Mouse (Mus musculus): ENCODE measurements around the gene Cwc15. TPM values are rescaled to one million over a fixed set of nuclear protein-coding genes. Genes with fewer than 3 reads are reported as not detected.
A peak's percentile ranks its signal among the peaks of the same experiment; 100 is the strongest.

The Cwc15 gene
- polyA plus RNA-seq, 1 experiment, result 85.2 TPM

DNA sequence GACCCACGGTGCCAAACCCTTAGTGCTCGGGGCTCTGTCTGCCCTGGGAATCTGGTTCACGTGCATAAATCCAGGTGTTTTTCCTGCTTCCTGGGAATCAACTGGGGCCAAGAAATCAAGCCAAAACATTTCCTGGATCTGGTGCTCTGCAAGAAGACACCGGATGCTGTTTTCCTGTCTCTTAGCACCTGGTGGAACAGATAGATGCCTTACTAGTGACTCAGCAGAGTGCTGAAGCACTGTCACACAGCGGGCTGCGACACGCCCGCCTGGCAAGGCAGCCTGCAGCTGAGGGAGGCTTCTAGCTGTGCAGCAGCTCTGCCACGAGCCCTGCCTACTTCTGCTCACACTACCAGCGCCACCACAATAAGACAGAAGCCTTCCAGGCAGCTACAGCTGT, 59.0 kb downstream of the Cwc15 start:
- no peak overlapping the region for H3ac ChIP-seq (ENCODE audit: control insufficient read depth, insufficient read length, low read depth)
- peak; percentile 28 for TF ChIP-seq MYOD1 (IDR thresholded peaks at IDR 0.05; ENCODE audit: control insufficient read depth, insufficient read length, low read depth)
- TF ChIP-seq FOSL1 (IDR thresholded peaks at IDR 0.05; ENCODE audit: insufficient read depth, low read length, poor library complexity, severe bottlenecking), result no peak
- H3K36me3 ChIP-seq (ENCODE audit: control insufficient read depth, insufficient read depth), result peaks cover 17% of the 10 kb centered on the region
- H3K79me3 ChIP-seq (ENCODE audit: low read depth), result no peaks in the 10 kb centered on the region
- H3K79me2 ChIP-seq (ENCODE audit: control insufficient read depth, insufficient read depth), result no peaks in the 10 kb centered on the region
- no peak overlapping the region for H3K4me3 ChIP-seq (ENCODE audit: insufficient read depth, poor library complexity, severe bottlenecking)
- H3K27me3 ChIP-seq (ENCODE audit: control insufficient read depth, insufficient read depth, insufficient read length), result no peaks in the 10 kb centered on the region

DNA sequence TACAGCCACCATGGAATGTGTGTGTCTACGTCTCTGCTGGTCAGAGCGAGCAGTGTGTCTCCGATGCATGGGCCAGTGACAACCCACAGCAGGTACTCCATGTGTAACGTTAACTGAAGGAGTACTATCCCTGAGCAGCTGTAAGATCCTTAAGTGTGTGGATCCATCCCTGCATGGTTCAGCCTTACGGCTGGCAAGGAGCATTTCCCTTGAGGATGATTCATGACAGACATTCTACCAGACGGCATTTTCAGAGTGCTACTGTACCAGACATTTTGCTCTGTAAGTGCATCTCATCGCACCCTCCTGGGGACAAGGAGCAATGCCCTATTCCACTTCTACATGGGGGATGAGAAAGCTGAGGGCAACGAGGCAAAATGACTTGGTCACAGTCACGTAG, 59.6 kb downstream of the Cwc15 start:
- no peak for TF ChIP-seq MAX (IDR thresholded peaks at IDR 0.05)
- no peak for TF ChIP-seq MYOD1 (IDR thresholded peaks at IDR 0.05; ENCODE audit: control insufficient read depth, insufficient read length, low read depth)
- TF ChIP-seq MYOG (IDR thresholded peaks at IDR 0.05; ENCODE audit: control insufficient read depth, extremely low read depth, insufficient read length), result no peak
- TF ChIP-seq USF1 (IDR thresholded peaks at IDR 0.05; ENCODE audit: low read depth), result no peak
- TF ChIP-seq CEBPB (IDR thresholded peaks at IDR 0.05; ENCODE audit: low read depth), result no peak
- no peak for TF ChIP-seq CTCF (IDR thresholded peaks at IDR 0.05; ENCODE audit: control insufficient read depth, insufficient read depth, insufficient read length)
- no peak for TF ChIP-seq FOSL1 (IDR thresholded peaks at IDR 0.05; ENCODE audit: insufficient read depth, low read length, poor library complexity, severe bottlenecking)
- Histone ChIP-seq H3ac (ENCODE audit: control insufficient read depth, insufficient read length, low read depth) (no peak overlapping the region), H3K79me2 (ENCODE audit: control insufficient read depth, insufficient read depth) (no peaks in the 10 kb centered on the region), H3K27me3 (ENCODE audit: control insufficient read depth, insufficient read depth, insufficient read length) (no peaks in the 10 kb centered on the region), H3K36me3 (ENCODE audit: control insufficient read depth, insufficient read depth) (peaks cover 19% of the 10 kb centered on the region), H3K4me3 (ENCODE audit: insufficient read depth, poor library complexity, severe bottlenecking) (no peak overlapping the region), H3K79me3 (ENCODE audit: low read depth) (no peaks in the 10 kb centered on the region)

Other genes with a start within 250 kb of the Cwc15 start
- 4.9 TPM for gene Sesn3, start 225.6 kb upstream of the Cwc15 start, polyA plus RNA-seq (2012; fragmentation: generic; extraction: Trizol)
- gene Endod1, start 119.1 kb upstream of the Cwc15 start, polyA plus RNA-seq (2012; fragmentation: generic; extraction: Trizol), result 4.0 TPM
- 0.02 TPM for gene Kdm4d, start 135 bp upstream of the Cwc15 start, polyA plus RNA-seq (2012; fragmentation: generic; extraction: Trizol)
- gene Amotl1, start 144.4 kb downstream of the Cwc15 start, polyA plus RNA-seq (2012; fragmentation: generic; extraction: Trizol), result 17.3 TPM
- gene Piwil4, start 240.1 kb downstream of the Cwc15 start, polyA plus RNA-seq (2012; fragmentation: generic; extraction: Trizol), result 0.23 TPM